Mouse (Mus musculus) brain, embryonic 14.5 days (tissue): ENCODE results near the gene Shroom3. TPM values are rescaled to one million over a fixed set of nuclear protein-coding genes. Genes with fewer than 3 reads are reported as not detected.
"Not testable (repeated sequence)": the region's sequence is repeated elsewhere in the genome, so short reads cannot be mapped to it uniquely, and the experiment has no call there.

Source experiments
- DNase-seq: peaks from one replicate; pipeline ENCODE4 v3.0.0-alpha.2; 2011; ENCODE audit warnings: low read depth
- CTCF ChIP-seq: fragments of 200-500 bp; IDR thresholded peaks from 2 replicates; pipeline ENCODE4 v1.5.1; 2012; ENCODE audit warnings: inconsistent platforms, mild to moderate bottlenecking, moderate library complexity, borderline replicate concordance; ENCODE audit not compliant: insufficient read depth, insufficient read length; ENCODE audit errors: extremely low read depth
- POLR2A ChIP-seq: fragments of 200-500 bp; IDR thresholded peaks from 2 replicates; pipeline ENCODE4 v1.6.1; 2012; ENCODE audit warnings: mild to moderate bottlenecking, inconsistent platforms, borderline replicate concordance; ENCODE audit not compliant: poor library complexity, insufficient read depth, insufficient read length, severe bottlenecking; ENCODE audit errors: extremely low read depth
- polyA plus RNA-seq: library from polyadenylated mRNA; depleted of rRNA; stranded (reverse); fragments of >200 nt; gene quantifications from 2 replicates; pipeline ENCODE4 v1.2.3, GENCODE M21; 2012

The Shroom3 gene
- polyA plus RNA-seq, 1 experiment, result 8.0 TPM

DNA sequence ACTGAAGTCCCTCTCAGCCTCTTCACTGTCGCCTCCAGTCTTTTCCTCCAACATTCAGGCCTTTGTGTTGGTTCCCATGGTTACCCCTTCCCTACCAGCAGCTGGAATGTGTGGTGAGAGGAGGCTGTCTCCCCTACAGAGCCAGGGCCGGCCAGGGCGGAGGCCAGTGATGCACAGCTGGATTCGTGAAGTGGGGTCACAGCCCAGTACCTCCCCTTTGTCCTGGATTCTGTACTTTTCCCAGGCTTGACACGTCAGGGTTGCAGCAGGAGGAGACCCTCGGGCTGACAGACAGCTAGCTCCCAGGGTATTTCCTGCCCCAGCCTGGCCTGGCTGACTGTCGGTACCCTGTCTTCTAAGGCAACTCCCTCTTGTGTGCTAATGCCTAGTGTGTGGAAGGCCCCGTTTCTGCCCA is 222.4 kb downstream of the Shroom3 start:
- peak; percentile 94 for DNase-seq
- TF ChIP-seq POLR2A (no peak), CTCF (no peak)

DNA sequence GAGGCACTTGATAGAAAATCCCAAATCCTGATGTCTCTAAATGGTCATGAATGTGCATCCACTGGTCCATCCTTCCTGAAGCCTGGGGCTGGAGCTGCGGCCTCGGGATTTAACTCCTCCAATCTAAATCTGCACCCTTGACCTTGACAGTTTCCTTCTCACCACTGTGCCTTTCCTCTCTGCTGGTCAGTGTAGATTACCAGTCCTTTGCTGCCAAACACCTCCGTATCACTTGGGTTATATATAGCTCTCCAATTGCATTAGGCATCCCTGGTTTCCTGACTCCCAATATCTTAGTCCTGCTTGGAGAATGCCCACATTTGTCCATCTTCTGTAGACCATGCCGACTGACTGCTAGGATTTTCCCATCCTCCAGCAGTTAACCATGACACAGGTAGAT is 225.0 kb downstream of the Shroom3 start:
- DNase-seq, result no peak
- TF ChIP-seq POLR2A (no peak), CTCF (no peak)

DNA sequence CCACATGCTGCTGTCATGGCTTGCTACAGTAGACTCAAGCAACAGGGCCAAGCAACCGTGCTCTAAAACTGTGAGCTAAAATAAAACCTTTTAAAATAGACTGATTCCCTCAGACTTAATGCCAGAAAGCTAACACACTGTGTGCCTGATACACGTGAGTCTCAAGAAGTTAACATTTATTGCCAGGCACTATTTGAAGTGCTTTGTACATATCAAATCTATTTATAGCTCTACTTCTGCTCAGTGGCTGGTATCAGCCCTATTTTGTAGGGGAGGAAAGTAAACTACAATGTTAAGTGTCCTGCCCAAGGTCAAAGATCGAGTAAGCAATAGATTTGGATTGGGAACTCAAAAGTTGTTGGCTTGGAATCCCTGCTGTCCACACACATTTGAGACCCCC is 227.6 kb downstream of the Shroom3 start:
- TF ChIP-seq CTCF (no peak), POLR2A (no peak)
- DNase-seq, result no peak

DNA sequence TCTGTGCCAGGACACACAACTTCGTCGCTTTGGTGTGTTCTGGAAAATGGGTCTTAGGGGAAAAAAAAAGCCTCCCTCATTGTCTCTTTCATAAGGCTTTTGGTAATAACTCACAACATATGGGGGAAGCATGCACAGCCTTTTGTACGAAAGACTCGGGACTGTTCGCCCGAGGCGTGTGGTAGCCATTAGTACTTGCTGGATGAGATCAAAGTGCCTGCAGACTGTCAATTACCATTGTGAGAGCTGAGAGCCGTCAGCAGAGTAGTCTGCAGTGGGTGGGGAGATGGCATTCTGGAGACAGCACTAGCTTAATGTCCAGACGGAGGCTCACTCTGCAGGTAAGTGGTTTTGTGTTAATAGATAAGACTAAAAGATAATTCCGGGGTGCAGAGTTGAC is 232.2 kb downstream of the Shroom3 start:
- TF ChIP-seq CTCF, result no peak
- TF ChIP-seq POLR2A, result no peak
- DNase-seq, result peak; percentile 74

DNA sequence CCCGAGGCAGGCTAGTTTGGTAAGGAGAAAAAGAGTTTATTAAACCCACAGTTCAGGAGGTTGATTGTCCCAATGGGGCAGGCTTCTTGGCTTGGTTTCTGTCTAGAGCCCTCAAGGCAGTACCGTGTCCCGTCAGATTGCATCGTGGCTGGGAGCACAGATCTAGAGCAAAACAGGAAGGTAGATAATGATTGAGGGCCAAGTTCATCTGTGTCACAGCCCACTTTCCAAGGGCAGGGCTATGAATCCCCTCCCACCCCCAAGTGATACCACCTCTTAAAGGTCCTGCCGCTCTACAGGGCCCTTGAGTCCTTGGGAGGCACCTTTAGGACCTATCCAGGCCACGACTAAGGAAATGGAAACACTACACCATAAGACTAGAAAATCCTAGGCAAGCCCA is 234.5 kb downstream of the Shroom3 start:
- DNase-seq, result no peak
- TF ChIP-seq POLR2A (no peak), CTCF (no peak)

DNA sequence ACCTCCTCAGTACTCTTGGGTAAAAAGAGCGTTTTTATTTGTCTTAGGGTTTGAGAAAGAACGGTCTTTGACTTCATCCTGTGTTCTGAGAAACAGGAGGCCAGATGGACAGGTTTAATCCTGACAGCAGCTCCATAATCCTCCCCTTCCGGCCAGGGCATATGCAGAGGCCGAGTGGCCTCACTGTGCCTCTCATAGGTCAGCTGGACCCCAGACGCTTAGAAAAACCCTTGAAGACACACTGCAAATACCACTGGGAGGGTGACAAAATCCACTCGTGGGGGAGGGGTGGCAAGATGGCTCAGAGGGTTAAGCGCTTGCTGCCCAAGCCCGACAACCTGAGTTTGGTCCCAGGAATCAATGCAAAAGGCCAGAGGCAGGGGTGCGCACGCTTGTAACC is 234.9 kb downstream of the Shroom3 start:
- DNase-seq, result no peak
- no peak for TF ChIP-seq CTCF
- no peak for TF ChIP-seq POLR2A

DNA sequence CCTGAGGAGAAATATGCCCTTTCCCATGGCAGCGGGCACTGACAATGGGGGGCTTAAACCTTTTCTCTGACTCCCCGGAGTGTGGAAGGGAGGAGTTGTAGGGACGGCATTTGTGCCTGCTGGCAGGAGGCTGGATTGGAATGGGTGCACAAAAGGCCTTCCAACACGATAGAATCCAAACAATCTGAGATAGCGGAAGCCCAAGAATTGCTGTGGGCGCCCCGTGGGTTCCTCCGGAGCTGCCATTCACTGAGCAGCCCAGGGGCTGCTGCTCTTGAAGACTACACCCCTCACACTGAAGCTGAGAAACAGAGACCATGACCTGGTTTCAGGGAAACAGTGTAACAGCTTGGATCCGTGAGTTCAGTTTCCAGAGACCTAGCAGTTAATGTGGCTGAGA is 235.6 kb downstream of the Shroom3 start:
- TF ChIP-seq CTCF, result no peak
- no peak for TF ChIP-seq POLR2A
- DNase-seq, result no peak

DNA sequence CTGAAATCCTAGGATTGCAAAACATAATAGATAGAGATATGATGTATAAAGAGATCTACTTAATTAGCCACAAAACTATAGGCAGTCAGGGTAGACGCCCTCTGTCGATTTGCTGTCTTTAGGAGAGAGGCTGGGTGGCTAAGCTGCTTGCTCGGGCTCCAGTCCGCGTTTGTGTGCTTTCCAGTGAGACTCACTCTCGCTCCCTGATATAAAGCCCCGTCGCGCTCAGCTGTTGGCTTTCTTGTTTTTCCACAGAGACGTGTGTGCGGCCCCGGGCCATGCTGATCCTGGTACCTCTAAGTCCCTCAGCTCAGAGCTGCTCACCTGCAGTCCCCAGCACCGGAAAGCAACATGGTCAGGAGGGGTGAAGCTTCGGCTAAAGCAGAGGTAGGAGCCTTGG is 236.2 kb downstream of the Shroom3 start:
- no peak for TF ChIP-seq POLR2A
- no peak for TF ChIP-seq CTCF
- DNase-seq, result no peak

DNA sequence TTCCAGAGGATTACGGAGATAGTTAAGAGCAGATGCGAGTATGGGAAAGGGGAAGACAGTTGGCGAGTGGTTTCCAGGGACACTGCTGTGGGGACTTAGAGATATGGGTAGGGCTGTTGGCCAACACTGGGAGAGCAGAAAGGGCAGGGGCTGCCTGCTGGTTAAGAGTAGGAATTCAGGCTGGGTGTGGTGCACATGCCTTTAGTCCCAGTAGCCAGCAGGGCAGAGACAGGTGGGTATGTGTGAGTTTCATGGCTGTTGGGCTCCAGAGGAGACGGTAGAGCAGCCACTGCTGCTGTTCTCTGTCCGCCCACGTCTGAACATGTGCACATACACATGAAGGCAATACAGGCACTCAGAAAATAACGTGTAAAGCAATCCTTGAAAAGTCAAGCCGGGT is 237.7 kb downstream of the Shroom3 start:
- TF ChIP-seq POLR2A (no peak), CTCF (no peak)
- no peak for DNase-seq

DNA sequence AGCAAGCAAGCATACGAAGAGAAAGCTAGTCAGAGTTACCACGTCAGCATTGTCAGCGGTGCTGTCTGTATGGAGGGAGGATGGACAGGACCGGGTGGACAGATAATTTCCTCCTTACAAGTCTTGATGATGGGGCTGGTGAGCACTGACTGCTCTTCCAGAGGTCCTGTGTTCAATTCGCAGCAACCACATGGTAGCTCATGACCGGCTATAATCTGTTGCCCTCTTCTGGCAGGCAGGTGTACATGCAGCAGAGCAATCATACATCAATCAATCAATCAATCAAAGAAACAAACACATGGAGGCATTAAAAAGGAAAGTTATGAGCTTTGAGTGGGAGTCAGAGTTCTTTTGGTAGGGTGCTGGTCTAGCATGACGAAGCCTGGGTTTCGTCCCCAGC is 238.5 kb downstream of the Shroom3 start:
- peak; percentile 44; the same call in 1 of the 2 replicates for TF ChIP-seq CTCF
- TF ChIP-seq POLR2A, result no peak
- DNase-seq, result no peak

DNA sequence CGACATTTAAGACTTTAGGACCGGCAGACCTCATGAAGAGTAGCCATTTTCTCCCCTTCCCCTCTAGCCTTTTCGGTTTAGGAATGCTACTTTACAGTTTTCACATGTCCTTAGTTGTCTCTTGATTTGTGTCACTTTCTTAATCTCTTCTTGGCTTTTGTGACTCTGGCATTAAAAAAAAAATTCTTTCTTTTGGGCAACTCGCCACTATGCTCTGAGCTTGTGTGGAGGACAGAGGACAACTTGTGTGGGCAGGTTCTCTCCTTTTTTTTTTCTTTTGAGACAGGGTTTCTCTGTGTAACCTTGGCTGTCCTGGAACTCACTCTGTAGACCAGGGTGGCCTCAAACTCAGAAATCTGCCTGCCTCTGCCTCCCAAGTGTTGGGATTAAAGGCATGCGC is 239.7 kb downstream of the Shroom3 start:
- not testable (repeated sequence) for DNase-seq

DNA sequence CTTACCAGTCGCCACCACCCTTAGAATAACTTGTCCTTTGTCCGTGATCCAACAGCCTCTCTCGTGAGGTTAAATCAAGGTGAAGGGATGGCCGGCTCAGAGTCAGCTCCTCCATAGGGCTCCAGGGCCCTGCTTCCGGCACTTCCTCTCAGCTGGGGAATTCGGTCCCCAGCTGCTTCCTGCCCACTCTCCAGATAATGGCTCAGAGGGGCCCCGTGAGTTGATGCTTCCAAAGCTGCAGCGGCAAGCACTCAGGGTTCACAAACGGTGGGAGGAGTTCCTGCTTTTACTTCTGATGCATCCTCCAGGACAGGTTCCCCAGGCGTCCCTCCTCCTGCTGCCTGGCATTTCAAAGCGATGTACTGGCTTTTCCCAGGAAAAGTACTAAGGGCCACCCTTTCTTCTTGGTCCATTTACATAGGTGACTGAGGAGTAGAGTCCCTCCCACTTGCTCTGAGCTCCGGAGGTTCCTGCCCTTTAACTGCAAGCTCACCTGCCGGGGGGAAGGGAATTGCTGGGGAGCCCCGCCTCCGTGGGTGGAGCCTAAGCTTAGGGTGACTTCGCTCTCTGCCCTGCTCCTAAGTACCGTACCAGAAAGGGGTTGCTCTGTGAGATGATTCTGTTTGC is 241.7 kb downstream of the Shroom3 start:
- DNase-seq, result no peak
- TF ChIP-seq POLR2A (no peak), CTCF (no peak)

DNA sequence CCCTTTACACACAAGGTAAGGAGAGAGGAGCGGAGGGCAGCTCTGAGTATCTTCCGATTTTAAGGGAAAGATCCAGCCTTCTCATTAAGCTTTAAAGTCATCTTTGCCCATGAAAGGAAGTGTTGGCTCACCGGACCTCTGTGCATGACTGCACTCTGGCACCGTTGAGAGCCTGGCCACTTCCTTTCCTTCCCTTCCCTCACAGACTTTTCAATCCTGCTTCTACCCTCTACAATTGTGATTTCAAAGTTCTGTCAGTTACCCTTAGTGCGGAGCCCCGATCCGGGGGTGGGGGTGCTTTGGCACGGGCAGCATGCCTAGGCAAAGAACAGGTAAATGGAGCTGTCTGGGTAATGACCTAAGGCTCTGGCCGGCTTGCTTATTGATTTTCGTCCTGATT is 244.4 kb downstream of the Shroom3 start:
- TF ChIP-seq CTCF (no peak), POLR2A (no peak)
- DNase-seq, result no peak
